Mouse (Mus musculus) brain, embryonic 18.5 days (tissue): ENCODE results near the gene Pik3c2g.
A peak's percentile ranks its signal among the peaks of the same experiment; 100 is the strongest.

Experiments
- DNase-seq: peaks from one replicate; pipeline ENCODE4 v3.0.0-alpha.2; 2012; ENCODE audit warnings: low read depth, low spot score

Pik3c2g gene

DNA sequence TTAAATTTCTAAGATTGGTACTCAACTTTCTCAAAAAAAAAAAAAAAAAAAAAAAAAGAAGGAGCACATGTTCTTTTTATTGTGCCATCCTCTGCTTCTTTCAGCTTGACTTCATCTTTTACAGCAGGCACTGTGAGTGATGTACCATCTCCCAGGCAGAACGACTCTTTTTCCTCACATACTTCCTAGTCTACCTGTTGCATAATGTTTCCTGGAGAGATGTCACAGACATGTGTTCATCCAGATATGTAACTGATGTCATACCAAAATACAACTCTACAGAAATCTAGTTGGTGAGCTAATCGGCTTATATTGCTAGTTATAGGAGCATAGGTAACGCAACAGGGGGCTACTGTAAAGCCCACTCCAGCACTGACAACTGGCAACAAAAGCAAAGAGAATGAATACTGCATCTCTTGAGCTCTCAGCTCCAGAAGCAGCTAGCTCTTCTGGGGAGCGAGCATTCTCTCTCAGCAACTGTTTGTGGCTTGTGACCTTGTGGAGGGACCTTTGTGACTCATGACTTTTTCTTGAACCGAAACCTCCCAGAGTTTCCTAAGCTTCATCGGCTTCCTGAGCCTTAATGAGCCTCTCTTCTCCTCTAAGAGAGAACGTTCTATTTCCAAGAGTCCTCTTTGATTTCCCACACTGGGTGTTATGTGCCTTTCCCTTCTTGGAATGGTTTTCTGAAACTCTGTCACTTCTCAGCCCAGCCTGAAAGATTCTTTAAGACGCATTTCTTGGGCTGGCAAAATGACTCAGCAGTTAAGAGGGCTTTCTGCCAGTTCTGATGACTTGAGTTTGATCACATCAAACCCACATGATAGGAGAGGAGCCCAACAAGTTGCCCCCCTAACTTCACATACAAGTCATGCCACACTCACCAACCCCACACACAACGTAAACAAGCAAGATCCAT, 148.9 kb downstream of the Pik3c2g start:
- DNase-seq = no peak

DNA sequence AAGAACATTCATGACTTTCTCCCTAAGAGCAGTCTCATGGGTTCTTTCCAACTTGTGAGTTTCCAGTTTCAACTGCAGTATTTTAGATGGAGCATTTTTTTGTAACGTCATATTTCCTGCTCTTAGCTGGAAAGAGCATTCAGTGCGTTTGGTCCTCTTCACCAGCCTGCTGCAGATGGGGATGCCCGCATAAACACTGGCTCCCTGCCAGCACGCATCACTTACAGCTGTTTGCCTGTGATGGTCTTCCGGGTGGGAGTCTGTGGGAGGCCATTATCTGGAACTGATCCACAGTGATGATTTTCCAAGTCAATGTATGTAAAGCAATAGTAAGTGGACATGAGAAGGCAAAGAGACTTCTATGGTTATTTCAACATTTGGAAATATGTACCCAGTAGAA, 151.3 kb downstream of the Pik3c2g start:
- DNase-seq = no peak

DNA sequence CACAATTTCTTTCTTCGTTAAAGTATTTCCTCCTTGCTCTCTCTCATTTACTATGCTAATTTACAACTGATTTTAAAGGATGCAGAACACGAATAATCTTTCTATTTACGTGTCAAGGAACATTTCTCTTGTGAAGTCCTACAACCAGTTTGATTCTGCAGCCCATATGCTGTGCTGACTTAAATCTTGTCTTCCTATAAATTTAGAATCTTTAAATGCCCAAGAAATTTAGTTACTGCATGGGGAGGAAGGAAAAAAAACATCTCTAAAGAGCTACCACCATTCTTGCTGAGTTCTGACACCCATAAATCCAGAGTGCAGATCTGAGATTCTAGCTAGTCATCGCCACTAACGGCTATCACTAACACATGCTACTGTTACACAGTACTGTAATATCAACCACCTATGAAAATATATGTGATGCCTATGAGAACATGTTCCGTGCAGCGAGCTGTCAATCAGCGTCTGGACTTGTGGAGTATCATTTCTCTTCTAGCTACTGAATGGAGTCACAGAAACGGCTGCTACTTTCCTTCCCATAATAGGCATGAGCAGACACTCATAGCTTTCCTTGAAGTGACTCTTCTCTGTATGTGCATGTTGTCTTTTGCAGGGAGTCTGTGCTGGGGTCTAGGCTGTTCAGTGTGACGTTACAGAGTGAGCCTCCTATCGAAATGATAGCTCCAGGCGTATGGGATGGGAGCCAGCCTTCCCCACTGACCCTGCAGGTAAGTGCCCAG, 155.8 kb downstream of the Pik3c2g start:
- no peak for DNase-seq

DNA sequence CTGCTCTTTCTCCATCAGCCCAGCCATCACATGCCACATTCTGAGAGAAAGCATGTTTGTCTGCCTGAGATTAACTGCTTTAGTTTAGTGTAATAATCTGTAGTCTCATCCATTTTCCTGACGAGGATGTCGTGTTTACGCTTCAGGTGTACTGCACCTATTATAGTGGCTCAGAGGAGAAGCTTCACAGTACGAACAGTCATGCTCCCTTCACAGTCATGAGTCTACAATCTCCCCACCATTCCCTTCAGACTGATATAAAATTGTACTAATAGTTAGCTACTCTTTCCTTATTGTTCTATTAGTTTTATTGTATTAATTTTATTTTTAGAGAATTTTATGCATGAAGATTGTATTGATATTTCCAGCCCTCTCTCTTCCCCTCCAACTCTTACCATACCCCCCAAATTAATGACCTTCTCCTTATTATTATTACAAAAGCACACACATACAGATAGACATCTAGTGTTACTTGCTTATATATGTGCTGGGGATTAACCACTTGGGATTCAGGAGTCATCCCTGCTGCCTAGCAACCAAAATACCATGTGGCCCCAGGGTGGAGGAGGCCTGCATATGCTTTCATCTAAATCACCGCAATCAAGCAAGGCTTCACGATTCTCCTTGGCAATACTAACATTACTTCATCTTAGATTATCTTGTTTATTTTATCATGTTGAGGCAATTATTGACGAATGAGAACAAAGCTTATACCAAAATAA, 159.9 kb downstream of the Pik3c2g start:
- no peak for DNase-seq

DNA sequence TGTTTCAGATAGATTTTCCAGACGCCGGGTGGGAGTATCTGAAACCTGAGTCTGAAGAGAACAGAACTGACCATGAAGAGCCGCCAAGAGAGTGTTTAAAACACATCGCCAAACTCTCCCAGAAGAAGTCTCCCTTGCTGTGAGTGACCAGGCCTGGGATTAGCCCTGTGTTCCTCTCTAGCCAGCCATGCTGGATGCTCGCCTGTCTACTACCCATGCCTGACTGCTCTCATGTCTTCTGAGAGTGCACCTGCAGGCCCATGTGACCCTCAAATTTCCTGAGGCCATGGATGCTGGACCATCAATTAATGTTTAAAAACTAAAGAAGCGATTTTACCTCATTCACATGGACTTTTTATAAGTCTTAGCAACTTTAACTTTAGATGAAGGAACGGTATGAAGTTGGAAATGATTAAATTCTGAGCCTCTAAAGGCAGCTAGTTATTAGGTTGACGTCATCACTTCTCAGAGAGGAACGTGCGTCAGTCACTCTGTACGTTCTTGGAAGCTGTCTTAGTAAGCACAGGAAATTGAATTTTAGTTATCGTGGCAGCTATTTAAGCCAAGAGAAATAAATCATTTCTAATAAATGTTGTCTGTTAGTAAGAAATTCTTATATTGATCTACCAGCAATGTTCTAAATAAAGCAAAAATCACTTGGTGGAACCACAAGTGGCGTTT, 161.2 kb downstream of the Pik3c2g start:
- DNase-seq = no peak

DNA sequence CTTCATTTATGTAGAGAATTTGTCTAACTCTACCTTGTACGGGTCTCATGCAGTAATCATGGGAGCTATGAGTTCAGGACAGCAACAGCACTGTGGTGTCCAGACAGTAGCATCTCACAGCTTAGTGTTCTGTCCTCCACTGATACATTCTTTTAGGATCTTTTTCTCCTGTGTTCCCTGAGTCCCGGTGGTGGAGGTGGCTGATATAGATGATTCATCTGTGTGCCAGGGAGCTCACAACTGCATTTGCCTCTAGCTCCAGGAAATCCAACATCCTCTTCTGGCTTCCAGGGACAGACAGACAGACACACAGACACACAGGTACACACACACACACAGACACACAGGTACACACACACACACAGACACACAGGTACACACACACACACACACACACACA, 163.6 kb downstream of the Pik3c2g start:
- DNase-seq = no peak

DNA sequence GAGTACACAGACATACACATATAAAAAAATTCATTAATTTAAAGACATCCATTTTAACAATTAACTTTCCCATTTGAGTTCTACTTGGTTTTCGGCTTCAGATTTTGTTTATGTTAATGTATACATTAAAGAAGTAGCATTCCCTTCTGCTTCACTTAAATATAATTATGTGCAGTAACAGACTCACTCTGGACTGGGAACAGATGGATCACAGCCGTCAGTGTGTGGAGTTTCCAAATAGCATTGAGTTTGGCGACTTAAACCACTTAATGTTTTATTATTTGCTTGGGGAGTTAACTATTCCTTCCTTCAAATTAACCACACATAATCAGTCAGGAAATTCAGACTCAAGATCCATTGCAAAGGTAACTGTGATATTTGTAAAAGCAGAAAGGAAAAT, 164.0 kb downstream of the Pik3c2g start:
- no peak for DNase-seq

DNA sequence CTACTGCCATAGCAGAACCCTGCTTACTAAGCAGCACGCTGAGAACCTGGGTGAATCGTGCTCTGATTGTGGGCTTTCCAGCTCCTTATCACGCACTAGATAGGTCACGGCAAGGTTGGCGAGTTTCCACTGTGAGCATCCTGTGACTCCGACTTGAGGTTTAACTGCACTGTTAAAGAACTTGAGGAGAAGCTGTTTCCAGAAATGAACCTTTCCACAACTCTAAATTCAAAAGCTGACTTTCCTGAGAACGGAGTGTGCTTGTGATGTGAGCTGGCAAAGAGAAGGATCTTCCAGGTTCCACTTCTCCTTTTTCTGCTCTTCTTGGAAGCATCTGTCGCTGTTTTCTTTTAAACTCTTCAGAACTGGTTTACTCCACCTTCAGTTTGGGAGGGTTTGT, 170.9 kb downstream of the Pik3c2g start:
- DNase-seq = no peak

DNA sequence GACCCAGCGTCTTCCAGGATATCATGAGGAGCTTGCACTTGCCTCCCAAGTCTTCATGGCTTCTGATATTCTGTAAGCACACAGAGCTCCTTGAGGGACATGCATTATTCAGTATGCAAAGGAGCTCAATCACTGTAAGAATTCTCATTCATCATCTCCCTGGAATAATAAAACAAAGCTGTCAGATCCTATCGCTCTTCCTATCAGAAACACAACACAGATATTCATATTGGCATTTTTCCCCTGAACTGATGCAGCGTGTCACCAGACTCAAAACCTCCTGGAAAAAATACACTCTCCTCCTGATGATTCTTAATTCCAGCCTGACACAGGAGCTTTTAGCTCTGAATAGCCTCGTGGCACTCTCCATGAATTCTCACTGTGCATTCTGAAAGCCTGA, 174.0 kb downstream of the Pik3c2g start:
- no peak for DNase-seq

DNA sequence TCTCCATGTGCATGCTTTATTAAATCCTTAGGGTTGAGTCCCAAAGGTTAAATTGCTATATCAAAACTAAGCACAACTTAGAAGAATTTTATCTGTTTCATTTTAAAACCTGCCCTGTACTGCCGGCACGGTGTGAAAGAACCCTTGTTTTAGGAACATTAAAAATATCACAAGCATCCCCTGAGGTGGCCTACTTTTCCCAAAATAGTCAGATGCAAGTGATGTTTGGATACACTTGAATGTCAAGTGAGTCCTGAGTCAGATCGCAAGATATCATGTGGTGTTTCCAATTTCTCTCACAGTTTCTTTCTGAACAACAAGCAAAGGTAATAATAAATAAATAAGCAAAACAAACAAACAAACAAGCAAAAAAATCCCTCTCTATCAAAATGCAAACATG, 177.4 kb downstream of the Pik3c2g start:
- no peak for DNase-seq

DNA sequence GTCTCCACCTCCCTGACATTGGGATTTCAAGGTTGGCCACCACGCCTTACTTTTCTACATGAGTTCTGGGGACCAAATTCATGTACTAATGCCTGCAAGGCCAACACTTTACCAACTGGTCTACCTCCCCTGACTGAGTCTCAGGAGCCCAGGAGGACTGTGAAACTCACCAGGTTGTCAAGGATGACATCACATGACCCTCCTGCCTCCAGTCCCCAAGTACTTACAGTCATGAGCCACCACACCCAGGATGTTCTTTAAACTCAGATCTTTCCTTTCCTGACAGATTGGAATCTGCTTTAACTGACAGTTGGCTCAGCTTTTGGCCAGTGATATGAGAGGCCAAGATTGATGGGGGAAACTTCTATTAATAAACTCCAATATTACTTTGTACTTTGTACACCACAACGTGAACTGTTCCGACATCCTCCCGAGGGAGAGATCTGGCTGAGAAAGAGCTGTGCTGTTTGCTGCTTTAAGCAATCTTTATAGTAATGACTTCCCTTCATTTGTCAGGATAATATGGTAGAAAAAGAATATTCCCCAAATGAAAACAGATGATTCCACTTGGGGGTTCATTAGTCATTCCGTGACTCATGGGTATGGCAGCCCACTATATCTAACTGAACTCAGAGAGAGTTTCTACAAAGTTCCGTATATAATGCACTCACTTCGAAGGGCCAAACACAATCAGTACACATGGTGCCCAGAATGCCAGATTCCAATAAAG, 182.9 kb downstream of the Pik3c2g start:
- no peak for DNase-seq

DNA sequence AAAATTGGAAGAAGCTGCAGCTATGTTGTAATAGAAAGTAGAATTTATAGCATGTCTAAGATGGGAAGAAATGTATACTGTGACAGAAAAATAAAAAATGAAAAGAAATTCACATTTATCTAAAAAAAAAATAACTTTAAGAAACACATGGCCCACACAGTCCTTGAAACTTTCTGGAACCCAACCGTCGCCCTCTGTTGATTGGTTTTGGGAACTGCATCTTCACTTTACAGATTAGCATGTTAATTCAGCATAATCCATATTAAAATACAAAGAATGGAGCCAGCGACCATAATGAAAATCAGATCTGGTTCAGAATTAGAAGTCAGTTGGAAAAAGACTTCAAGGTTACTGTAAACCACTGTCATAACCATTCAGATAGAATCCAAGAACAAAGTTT, 183.5 kb downstream of the Pik3c2g start:
- no peak for DNase-seq

DNA sequence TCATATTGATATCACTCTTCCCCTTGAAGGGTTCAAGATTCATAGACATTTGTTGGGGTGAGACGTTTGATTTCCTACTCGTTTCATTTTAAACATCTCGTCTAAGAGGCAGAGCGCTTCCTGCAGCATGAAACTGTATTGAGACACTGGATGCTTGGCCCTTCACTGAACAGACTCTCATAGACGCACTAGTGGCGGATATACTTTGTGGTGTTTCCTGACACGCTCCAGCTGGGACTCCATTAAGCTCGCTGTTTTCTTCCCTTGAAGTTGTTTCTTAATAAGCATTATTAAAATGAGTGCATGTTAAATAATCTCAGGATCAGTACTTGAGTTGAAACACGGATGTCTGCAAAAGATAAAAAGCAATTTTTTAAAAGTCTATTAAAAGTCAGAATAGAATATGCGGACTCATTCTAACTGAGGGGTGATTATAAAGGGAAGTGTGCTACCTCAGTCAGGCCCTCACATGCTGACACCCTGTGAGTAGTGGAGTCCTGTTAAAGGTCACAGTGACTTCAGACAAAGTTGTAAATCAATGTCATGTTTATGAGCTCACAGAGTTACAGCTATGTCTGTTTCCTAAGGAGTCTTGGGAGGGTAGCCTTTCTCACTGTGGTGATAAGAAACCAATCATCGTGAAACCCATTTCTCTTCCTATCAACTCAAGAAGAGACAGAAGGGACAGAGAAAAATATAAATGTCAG, 190.7 kb downstream of the Pik3c2g start:
- DNase-seq = no peak

DNA sequence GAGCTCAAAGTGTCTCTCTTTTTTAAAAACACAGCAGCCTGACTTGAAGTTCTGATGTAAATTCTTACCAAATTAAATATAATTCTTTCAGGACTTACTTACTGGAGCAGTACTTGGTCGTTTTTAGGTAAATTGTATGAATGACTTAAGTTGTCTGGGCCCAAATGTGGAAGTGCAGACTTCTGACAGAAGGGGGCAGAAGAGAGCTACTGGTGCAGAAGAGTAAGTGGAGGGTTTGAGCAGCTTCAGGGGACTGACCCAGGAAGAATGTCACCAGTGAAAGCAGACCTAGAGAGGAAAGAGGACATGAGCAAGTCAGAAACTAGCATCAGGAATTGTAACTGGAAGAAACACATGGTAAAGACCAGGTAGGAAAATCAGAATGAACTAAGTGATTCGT, 193.0 kb downstream of the Pik3c2g start:
- DNase-seq = no peak

DNA sequence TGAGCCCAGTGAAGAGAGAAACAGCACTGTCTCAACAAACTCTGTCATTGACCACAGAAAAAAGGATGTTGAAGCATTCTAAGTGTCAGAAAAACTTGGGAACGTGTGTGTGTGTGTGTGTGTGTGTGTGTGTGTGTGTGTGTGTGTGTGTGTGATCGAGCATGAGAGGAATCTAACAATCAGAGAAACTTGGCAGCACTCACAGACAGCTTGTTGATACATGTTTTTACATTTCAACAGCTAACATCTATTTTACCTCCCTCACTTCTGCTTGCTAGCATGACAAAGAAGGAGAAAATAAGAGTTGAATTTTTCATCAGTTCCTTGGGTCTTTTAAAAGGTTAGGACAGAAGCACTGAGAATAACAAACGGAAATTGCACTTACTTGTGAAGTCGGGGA, 202.5 kb downstream of the Pik3c2g start:
- no peak for DNase-seq

DNA sequence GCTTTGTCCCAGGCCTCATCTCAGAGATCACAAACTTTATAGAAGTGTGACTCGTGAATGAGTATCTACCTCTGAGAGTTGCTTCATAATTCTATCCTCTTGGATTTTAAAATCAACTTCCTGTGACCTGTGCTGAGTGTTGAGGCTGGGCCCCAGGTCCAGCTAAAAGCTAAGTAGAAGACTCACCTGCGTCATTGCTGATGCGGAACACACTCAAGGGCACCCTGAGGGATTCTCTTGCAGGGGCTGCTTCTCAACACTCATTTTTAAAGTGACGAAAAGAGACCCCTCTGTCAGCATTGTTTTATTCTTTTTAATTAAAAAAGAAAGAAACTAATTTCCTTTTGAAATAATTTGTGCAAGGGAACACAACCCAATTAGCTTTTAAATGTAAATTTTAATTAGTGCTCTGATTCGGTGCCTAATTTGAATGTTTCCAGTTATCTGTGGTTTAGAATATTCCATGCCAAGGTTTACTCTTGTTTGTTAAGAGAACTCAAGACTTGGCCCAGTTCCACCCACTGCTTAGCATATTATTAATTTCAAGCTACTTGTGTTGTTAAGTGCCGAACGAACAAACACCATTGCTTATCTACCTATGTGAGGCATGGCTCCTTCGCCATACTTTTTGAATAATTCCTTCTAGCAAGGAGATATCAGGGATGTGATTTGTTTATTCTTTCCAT, 212.7 kb downstream of the Pik3c2g start:
- DNase-seq = peak; percentile 20

DNA sequence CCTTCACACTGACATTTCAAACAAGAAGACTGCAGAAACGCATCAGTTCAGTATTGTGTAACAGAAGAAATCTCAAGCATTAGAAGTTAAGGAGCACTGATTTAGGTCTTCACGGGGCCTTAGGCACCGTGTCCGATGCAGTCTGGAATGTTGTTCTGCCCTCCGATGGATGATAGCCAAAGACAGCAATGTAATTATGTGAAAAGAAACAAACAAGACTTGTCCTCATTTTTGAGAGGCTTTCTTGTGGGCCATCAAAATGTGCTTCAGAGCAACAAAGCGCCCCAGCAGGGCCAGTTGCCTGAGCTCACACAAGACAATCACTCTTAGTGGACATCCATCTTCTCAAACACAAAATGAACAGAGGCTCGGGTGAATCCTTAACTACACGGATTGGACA, 234.9 kb downstream of the Pik3c2g start:
- no peak for DNase-seq

DNA sequence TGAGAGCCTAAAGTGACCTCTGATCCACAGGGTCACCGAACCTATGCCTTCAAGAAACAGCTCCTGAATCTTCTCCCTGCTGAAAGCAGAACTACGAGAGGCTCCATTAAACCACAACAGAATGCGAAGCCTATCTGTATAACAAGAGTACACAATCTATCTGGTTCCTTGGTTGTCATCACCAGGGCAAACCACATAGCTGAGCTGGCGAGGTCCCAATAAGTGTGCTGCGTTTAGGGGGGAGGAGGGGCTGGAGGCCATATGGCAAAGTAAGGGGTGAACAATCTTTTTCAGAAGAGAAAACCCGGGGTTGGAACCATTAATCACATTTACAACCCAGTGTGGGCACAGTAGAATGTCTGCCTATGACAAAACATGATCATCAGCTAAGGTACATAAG, 251.2 kb downstream of the Pik3c2g start:
- DNase-seq = no peak

DNA sequence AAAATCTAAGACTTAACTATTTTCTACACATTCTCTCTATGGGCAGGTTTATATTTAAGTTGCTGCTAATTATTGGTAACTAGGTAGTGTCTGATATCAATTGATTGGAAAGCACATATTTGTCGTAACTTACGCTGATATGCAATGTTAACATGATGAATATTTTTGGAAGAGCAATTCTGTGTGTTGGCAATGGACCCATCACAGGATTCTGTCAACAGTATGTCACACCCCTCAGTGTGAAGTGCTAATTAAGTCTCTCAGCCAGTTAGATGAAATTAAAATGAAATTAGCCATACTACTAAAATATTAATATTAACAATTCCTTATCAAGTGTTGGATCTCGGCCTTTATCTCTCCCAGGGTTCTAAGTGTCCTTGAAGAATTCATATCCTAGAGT, 251.7 kb downstream of the Pik3c2g start:
- no peak for DNase-seq

DNA sequence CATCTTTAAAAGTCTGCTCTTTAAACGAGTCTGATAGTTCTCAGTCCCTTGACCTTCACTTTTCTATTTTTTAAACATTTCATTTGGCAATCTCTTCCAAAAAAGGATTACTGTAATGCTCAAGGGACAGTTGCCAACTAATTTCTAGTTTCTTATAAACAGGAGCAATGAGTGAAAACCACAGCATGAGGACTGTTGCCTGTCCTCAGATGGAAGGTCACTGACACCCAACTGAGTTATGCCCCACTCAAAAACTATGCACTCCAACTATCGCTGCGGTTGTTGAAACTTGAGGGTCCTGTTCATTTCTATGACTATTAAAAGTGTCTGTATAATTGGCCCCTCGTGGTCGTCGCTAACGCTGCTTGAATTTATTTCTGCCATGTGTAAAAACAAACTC, 252.9 kb downstream of the Pik3c2g start:
- DNase-seq = no peak
